In genomic region chr19:4497263-4497973, GRCm38 (mm10) we compare ENCODE assay signal across 8 mouse cellular contexts. TPM values are rescaled to one million over a fixed set of nuclear protein-coding genes. Genes with fewer than 3 reads are reported as not detected.
DNase-seq lines count a peak whose midpoint lies in the region; ATAC-seq and TF ChIP-seq lines count a peak whose summit lies in the region.

No protein-coding gene starts in this region.

- no peaks in the 10 kb centered on the region for H3K4me1 ChIP-seq in MEL (ENCODE audit: control insufficient read depth in 1 of 2, insufficient read depth in 2 of 2, low read length in 2 of 2)
- peaks cover 5% of the 10 kb centered on the region for H3K4me1 ChIP-seq in forebrain, embryonic 12.5 days
- H3K4me1 ChIP-seq in lung, postnatal 0 days (ENCODE audit: insufficient read depth, low read depth, low read length) = no peaks in the 10 kb centered on the region; the same call in 1 of the 2 replicates

- no peak overlapping the region for H3K27ac ChIP-seq in MEL (ENCODE audit: control insufficient read depth, low read depth, low read length)
- H3K27ac ChIP-seq in forebrain, embryonic 12.5 days = no peak overlapping the region
- H3K27ac ChIP-seq in layer of hippocampus, adult 2 months = no peak overlapping the region
- H3K27ac ChIP-seq in lung, postnatal 0 days (ENCODE audit: low read length) = 0 out of 2 replicates have a peak overlapping the region, but pooled peaks have one; percentile 16

- 10% methylated on average over 4 of the region's 4 CpGs for whole genome bisulfite sequencing in forebrain, embryonic 12.5 days
- WGBS in lung, postnatal 0 days = 8% methylated on average over 4 of the region's 4 CpGs

- no peak overlapping the region for H3K9ac ChIP-seq in MEL (ENCODE audit: control insufficient read depth, low read depth, low read length, poor library complexity, severe bottlenecking)
- H3K9ac ChIP-seq in forebrain, embryonic 12.5 days = 0 out of 2 replicates have a peak overlapping the region, but pooled peaks have one; percentile 21
- H3K9ac ChIP-seq in lung, postnatal 0 days (replicated peaks; ENCODE audit: low read depth) = no peak overlapping the region

- no peak for TF ChIP-seq POLR2A in MEL (IDR thresholded peaks at IDR 0.05; ENCODE audit: control insufficient read depth in 1 of 2, insufficient read depth in 1 of 2, low read depth in 1 of 2, low read length in 2 of 2, poor library complexity in 1 of 2)

- H3K4me2 ChIP-seq in forebrain, embryonic 12.5 days = no peak overlapping the region
- H3K4me2 ChIP-seq in lung, postnatal 0 days (replicated peaks; ENCODE audit: low read depth, low read length) = no peak overlapping the region

- no peak overlapping the region for H3K4me3 ChIP-seq in MEL (ENCODE audit: control insufficient read depth in 1 of 2, insufficient read depth in 1 of 2, low read depth in 2 of 2, low read length in 2 of 2)
- no peak overlapping the region for H3K4me3 ChIP-seq in forebrain, embryonic 12.5 days (replicated peaks)
- no peak overlapping the region for H3K4me3 ChIP-seq in layer of hippocampus, adult 2 months
- no peak overlapping the region for H3K4me3 ChIP-seq in lung, postnatal 0 days (ENCODE audit: low read depth, low read length)

- H3K36me3 ChIP-seq in MEL (ENCODE audit: control insufficient read depth in 1 of 2, insufficient read depth in 2 of 2, low read length in 2 of 2) = no peaks in the 10 kb centered on the region
- H3K36me3 ChIP-seq in forebrain, embryonic 12.5 days (replicated peaks) = no peaks in the 10 kb centered on the region
- H3K36me3 ChIP-seq in lung, postnatal 0 days (ENCODE audit: insufficient read depth, low read length) = no peaks in the 10 kb centered on the region

- no peaks in the 10 kb centered on the region for H3K9me3 ChIP-seq in MEL (replicated peaks; ENCODE audit: insufficient read depth, low read length)
- H3K9me3 ChIP-seq in forebrain, embryonic 12.5 days = no peaks in the 10 kb centered on the region
- H3K9me3 ChIP-seq in lung, postnatal 0 days (ENCODE audit: low read length) = no peaks in the 10 kb centered on the region

- TF ChIP-seq CTCF in MEL (IDR thresholded peaks at IDR 0.05 in 2 of 3, conservative IDR thresholded peaks at IDR 0.05 in 1 of 3; ENCODE audit: control insufficient read depth in 1 of 3, insufficient read depth in 1 of 3, low read depth in 2 of 3, low read length in 3 of 3, poor library complexity in 1 of 3, severe bottlenecking in 1 of 3) = peak; percentile 83 to 97 (median 91)
- peak; percentile 99 for TF ChIP-seq CTCF in layer of hippocampus, adult 2 months (conservative IDR thresholded peaks at IDR 0.05)
- TF ChIP-seq CTCF in lung, postnatal 0 days (IDR thresholded peaks at IDR 0.05) = peak; percentile 96

- DNase-seq in MEL (ENCODE audit: low read depth, low spot score) = peak; percentile 72
- peak; percentile 70 for DNase-seq in c-Kit-positive CD71-positive TER-119-positive erythroid progenitor cells, embryonic 14.5 days (ENCODE audit: low spot score)
- DNase-seq in heart, postnatal 4 days = peak; percentile 80
- peak; percentile 61 to 82 for DNase-seq in layer of hippocampus, adult 2 months (ENCODE audit: low spot score in 2 of 2)
- peak; percentile 97 for DNase-seq in lung, postnatal 0 days (ENCODE audit: low spot score)
- peak; percentile 95 for DNase-seq in retina, embryonic 14.5 days (ENCODE audit: low spot score)
- peak; percentile 82 for DNase-seq in thymus, postnatal 4 days

- ATAC-seq in forebrain, embryonic 12.5 days (ENCODE audit: low FRiP score) = peak; percentile 51; the same call in 1 of the 2 replicates
- peak; percentile 95 for ATAC-seq in lung, postnatal 0 days

- TF ChIP-seq RAD21 in MEL (IDR thresholded peaks at IDR 0.05; ENCODE audit: low read depth, low read length) = peak; percentile 98

- no peaks in the 10 kb centered on the region for H3K79me2 ChIP-seq in MEL (ENCODE audit: control insufficient read depth, insufficient read depth, low read length, poor library complexity)

- H3K27me3 ChIP-seq in MEL (ENCODE audit: control insufficient read depth in 1 of 2, insufficient read depth in 2 of 2, low read length in 2 of 2) = no peaks in the 10 kb centered on the region
- H3K27me3 ChIP-seq in forebrain, embryonic 12.5 days = 0 out of 2 replicates have a peak, but pooled peaks cover 6% of the 10 kb centered on the region
- no peaks in the 10 kb centered on the region for H3K27me3 ChIP-seq in lung, postnatal 0 days (replicated peaks; ENCODE audit: insufficient read depth, low read length)

- TF ChIP-seq EP300 in MEL (IDR thresholded peaks at IDR 0.05; ENCODE audit: low read depth in 1 of 2, low read length in 2 of 2) = no peak
- TF ChIP-seq EP300 in lung, postnatal 0 days (IDR thresholded peaks at IDR 0.05) = peak; percentile 91

TF ChIP-seq in MEL, 35 proteins besides CTCF, POLR2A, EP300 and RAD21:
- TF ChIP-seq USF1 (IDR thresholded peaks at IDR 0.05; ENCODE audit: low read depth, low read length) = no peak
- no peak for TF ChIP-seq TAL1 (IDR thresholded peaks at IDR 0.05; ENCODE audit: low read length)
- no peak for TF ChIP-seq NRF1 (IDR thresholded peaks at IDR 0.05; ENCODE audit: insufficient read depth, low read depth, low read length, poor library complexity, severe bottlenecking)
- TF ChIP-seq SMC3 (IDR thresholded peaks at IDR 0.05; ENCODE audit: low read depth, low read length) = peak; percentile 97
- TF ChIP-seq E2F4 (IDR thresholded peaks at IDR 0.05; ENCODE audit: borderline replicate concordance, low read depth, low read length) = no peak
- no peak for TF ChIP-seq JUND (IDR thresholded peaks at IDR 0.05; ENCODE audit: low read depth, low read length)
- TF ChIP-seq POLR2AphosphoS5 (IDR thresholded peaks at IDR 0.05; ENCODE audit: borderline replicate concordance, low read depth, low read length) = no peak
- peak; percentile 69; the same call in 1 of the 2 replicates for TF ChIP-seq CHD2 (IDR thresholded peaks at IDR 0.05; ENCODE audit: low read length)
- no peak for TF ChIP-seq GATA1 (IDR thresholded peaks at IDR 0.05; ENCODE audit: low read depth, low read length)
- TF ChIP-seq ZC3H11A (IDR thresholded peaks at IDR 0.05; ENCODE audit: low read depth, low read length) = peak; percentile 92
- TF ChIP-seq MAZ (IDR thresholded peaks at IDR 0.05; ENCODE audit: low read depth, low read length) = peak; percentile 70; the same call in 1 of the 2 replicates
- no peak for TF ChIP-seq ELF1 (IDR thresholded peaks at IDR 0.05; ENCODE audit: low read depth, low read length)
- TF ChIP-seq SIN3A (IDR thresholded peaks at IDR 0.05; ENCODE audit: low read length) = peak; percentile 65; the same call in 1 of the 2 replicates
- no peak for TF ChIP-seq MAX (IDR thresholded peaks at IDR 0.05; ENCODE audit: low read length)
- TF ChIP-seq ZNF384 (IDR thresholded peaks at IDR 0.05; ENCODE audit: low read depth, low read length) = 0 out of 2 replicates have a peak, but pooled peaks have one; percentile 31
- peak; percentile 53; the same call in 1 of the 2 replicates for TF ChIP-seq BHLHE40 (IDR thresholded peaks at IDR 0.05; ENCODE audit: borderline replicate concordance, low read depth, low read length)
TF ChIP-seq in MEL: peak in this region for 7.

RNA-seq across cellular contexts. Expression of gene 2010003K11Rik, which starts 1.0 kb away (rescaled TPM):
- total RNA-seq in MEL (2012; rRNA removed) = not detected in 2 replicates
- polyA plus RNA-seq in MEL (2012; ENCODE audit: insufficient read depth in 1 of 2, insufficient read length in 2 of 2, low read depth in 1 of 2, low replicate concordance in 2 of 2, missing spikeins in 1 of 2) = not detected
- polyA plus RNA-seq in forebrain, embryonic 12.5 days (2016; fragmentation: Nextera tagmentation; extraction: Ambion mirVana) = not detected in 2 replicates
- total RNA-seq in heart, postnatal 4 days (2021) = not detected
- total RNA-seq in layer of hippocampus, adult 2 months (2021) = not detected
- polyA plus RNA-seq in lung, postnatal 0 days (2015; fragmentation: Nextera tagmentation; extraction: Ambion mirVana) = 0.12 and 0.20 TPM in 2 replicates

RNA-seq across cellular contexts. Expression of gene Pcx, which starts 12.9 kb away (rescaled TPM):
- 5.9 and 7.2 TPM in 2 replicates for total RNA-seq in MEL (2012; rRNA removed)
- 1 to 10 TPM in 1 of 2 experiments, not detected in 1; 7.9 TPM for polyA plus RNA-seq in MEL (2012; ENCODE audit: insufficient read depth in 1 of 2, insufficient read length in 2 of 2, low read depth in 1 of 2, low replicate concordance in 2 of 2, missing spikeins in 1 of 2)
- 19.2 and 20.0 TPM in 2 replicates for polyA plus RNA-seq in forebrain, embryonic 12.5 days (2016; fragmentation: Nextera tagmentation; extraction: Ambion mirVana)
- 1 to 10 TPM; 6.9 to 8.8 TPM for total RNA-seq in heart, postnatal 4 days (2021)
- 10 to 100 TPM; 64.1 to 76.0 TPM for total RNA-seq in layer of hippocampus, adult 2 months (2021)
- polyA plus RNA-seq in lung, postnatal 0 days (2015; fragmentation: Nextera tagmentation; extraction: Ambion mirVana) = 38.6 and 40.9 TPM in 2 replicates

RNA-seq across cellular contexts. Expression of gene Syt12, which starts 20.2 kb away (rescaled TPM):
- not detected in 2 replicates for total RNA-seq in MEL (2012; rRNA removed)
- polyA plus RNA-seq in MEL (2012; ENCODE audit: insufficient read depth in 1 of 2, insufficient read length in 2 of 2, low read depth in 1 of 2, low replicate concordance in 2 of 2, missing spikeins in 1 of 2) = not detected
- 1.3 and 2.7 TPM in 2 replicates for polyA plus RNA-seq in forebrain, embryonic 12.5 days (2016; fragmentation: Nextera tagmentation; extraction: Ambion mirVana)
- total RNA-seq in heart, postnatal 4 days (2021) = under 1 TPM; 0.74 to 0.98 TPM
- 10 to 100 TPM; 28.9 to 31.6 TPM for total RNA-seq in layer of hippocampus, adult 2 months (2021)
- 1.0 and 1.3 TPM in 2 replicates for polyA plus RNA-seq in lung, postnatal 0 days (2015; fragmentation: Nextera tagmentation; extraction: Ambion mirVana)

RNA-seq across cellular contexts. Expression of gene Rhod, which starts 58.2 kb away (rescaled TPM):
- not detected in 2 replicates for total RNA-seq in MEL (2012; rRNA removed)
- polyA plus RNA-seq in MEL (2012; ENCODE audit: insufficient read depth in 1 of 2, insufficient read length in 2 of 2, low read depth in 1 of 2, low replicate concordance in 2 of 2, missing spikeins in 1 of 2) = under 1 TPM in 1 of 2 experiments, not detected in 1; 0.06 TPM
- polyA plus RNA-seq in forebrain, embryonic 12.5 days (2016; fragmentation: Nextera tagmentation; extraction: Ambion mirVana) = 8.6 and 14.9 TPM in 2 replicates
- total RNA-seq in heart, postnatal 4 days (2021) = 10 to 100 TPM; 11.4 to 12.1 TPM
- total RNA-seq in layer of hippocampus, adult 2 months (2021) = 1 to 10 TPM in 1 of 2 experiments, under 1 TPM in 1; 0.82 to 1.0 TPM
- polyA plus RNA-seq in lung, postnatal 0 days (2015; fragmentation: Nextera tagmentation; extraction: Ambion mirVana) = 25.0 and 25.1 TPM in 2 replicates

Comparison
In these comparisons a context has a peak if more than half of its experiments do, and no peak if none do; other contexts are left out.
1. RNA of gene Syt12, which starts 20.2 kb away (total RNA-seq): 28.9 to 31.6 TPM in layer of hippocampus, adult 2 months; 0.74 to 0.98 TPM in heart, postnatal 4 days and not detected in MEL; every median in the first group is over 10 times any median in the second.
2. Peak in every context shown above with its lines, with median percentiles within 50 percentile points of each other: DNase-seq and CTCF ChIP-seq.